Mouse (Mus musculus): ENCODE data around the gene Sncb. TPM values are rescaled to one million over a fixed set of nuclear protein-coding genes. Genes with fewer than 3 reads are reported as not detected.

The Sncb gene
- not detected for total RNA-seq (2018; cell fraction: chromatin; rRNA removed)
- total RNA-seq (2018; cell fraction: cytosol; rRNA removed): not detected
- not detected for total RNA-seq (2018; cell fraction: nucleus; rRNA removed)
- polyA plus RNA-seq (2018): not detected in 3 replicates

- H3K36me3 ChIP-seq (ENCODE audit: inconsistent target): no peaks in the 10 kb centered on the region
- H3K27ac ChIP-seq: no peak within 1 kb of the TSS
- H3K4me3 ChIP-seq (ENCODE audit: inconsistent target): no peak within 1 kb of the TSS
- 3% methylated on average over 35 of the region's 35 CpGs for WGBS (ENCODE audit: missing documents)
- no peaks in the 10 kb centered on the region for H3K79me2 ChIP-seq (ENCODE audit: inconsistent target)
Measured at GRCm38 (mm10) chr13:54766192-54766768, at the start of gene Sncb. Gene Sncb (minus strand): TSS chr13:54766595.

GRCm38 (mm10) chr13:54813381-54813780 is 47.0 kb upstream of the Sncb start:
- no peak overlapping the region for H3K27ac ChIP-seq
- no peaks in the 10 kb centered on the region for H3K36me3 ChIP-seq (ENCODE audit: inconsistent target)
- H3K79me2 ChIP-seq (ENCODE audit: inconsistent target): no peaks in the 10 kb centered on the region
- 68% methylated on average over 9 of the region's 9 CpGs for WGBS (ENCODE audit: missing documents)
- H3K4me3 ChIP-seq (ENCODE audit: inconsistent target): no peak overlapping the region

- WGBS (ENCODE audit: missing documents): 46% methylated on average over 7 of the region's 7 CpGs
- no peak overlapping the region for H3K4me3 ChIP-seq (ENCODE audit: inconsistent target)
- H3K79me2 ChIP-seq (ENCODE audit: inconsistent target): no peaks in the 10 kb centered on the region
- no peaks in the 10 kb centered on the region for H3K36me3 ChIP-seq (ENCODE audit: inconsistent target)
- no peak overlapping the region for H3K27ac ChIP-seq
Measured at GRCm38 (mm10) chr13:54811476-54811875, 45.1 kb upstream of the Sncb start.

GRCm38 (mm10) chr13:54808067-54808466 is 41.7 kb upstream of the Sncb start:
- Histone ChIP-seq H3K36me3 (ENCODE audit: inconsistent target) (no peaks in the 10 kb centered on the region), H3K79me2 (ENCODE audit: inconsistent target) (no peaks in the 10 kb centered on the region), H3K4me3 (ENCODE audit: inconsistent target) (no peak overlapping the region), H3K27ac (no peak overlapping the region)
- WGBS (ENCODE audit: missing documents): 77% methylated on average over 12 of the region's 12 CpGs

GRCm38 (mm10) chr13:54806434-54806976 is 40.1 kb upstream of the Sncb start:
- WGBS (ENCODE audit: missing documents): 53% methylated on average over 12 of the region's 13 CpGs
- Histone ChIP-seq H3K4me3 (ENCODE audit: inconsistent target) (no peak overlapping the region), H3K27ac (no peak overlapping the region), H3K36me3 (ENCODE audit: inconsistent target) (no peaks in the 10 kb centered on the region), H3K79me2 (ENCODE audit: inconsistent target) (no peaks in the 10 kb centered on the region)

GRCm38 (mm10) chr13:54805134-54805838 is 38.9 kb upstream of the Sncb start:
- no peaks in the 10 kb centered on the region for H3K79me2 ChIP-seq (ENCODE audit: inconsistent target)
- 52% methylated on average over 21 of the region's 21 CpGs for WGBS (ENCODE audit: missing documents)
- no peak overlapping the region for H3K27ac ChIP-seq
- H3K4me3 ChIP-seq (ENCODE audit: inconsistent target): no peak overlapping the region
- H3K36me3 ChIP-seq (ENCODE audit: inconsistent target): no peaks in the 10 kb centered on the region

- Histone ChIP-seq H3K4me3 (ENCODE audit: inconsistent target) (no peak overlapping the region), H3K27ac (no peak overlapping the region), H3K79me2 (ENCODE audit: inconsistent target) (no peaks in the 10 kb centered on the region), H3K36me3 (ENCODE audit: inconsistent target) (no peaks in the 10 kb centered on the region)
- WGBS (ENCODE audit: missing documents): 81% methylated on average over 6 of the region's 6 CpGs
Measured at GRCm38 (mm10) chr13:54803010-54803409, 36.6 kb upstream of the Sncb start.

- WGBS (ENCODE audit: missing documents): 78% methylated on average over 4 of the region's 4 CpGs
- no peak overlapping the region for H3K4me3 ChIP-seq (ENCODE audit: inconsistent target)
Measured at GRCm38 (mm10) chr13:54800206-54800605, 33.8 kb upstream of the Sncb start.

GRCm38 (mm10) chr13:54799701-54800100 is 33.3 kb upstream of the Sncb start:
- Histone ChIP-seq H3K4me3 (ENCODE audit: inconsistent target) (no peak overlapping the region), H3K36me3 (ENCODE audit: inconsistent target) (no peaks in the 10 kb centered on the region), H3K27ac (no peak overlapping the region), H3K79me2 (ENCODE audit: inconsistent target) (no peaks in the 10 kb centered on the region)
- WGBS (ENCODE audit: missing documents): 22% methylated on average over 9 of the region's 9 CpGs

More at GRCm38 (mm10) chr13:54800206-54800605, 33.8 kb upstream of the Sncb start:
- Histone ChIP-seq H3K79me2 (ENCODE audit: inconsistent target) (no peaks in the 10 kb centered on the region), H3K27ac (no peak overlapping the region), H3K36me3 (ENCODE audit: inconsistent target) (no peaks in the 10 kb centered on the region)

GRCm38 (mm10) chr13:54798740-54799139 is 32.3 kb upstream of the Sncb start:
- no peaks in the 10 kb centered on the region for H3K79me2 ChIP-seq (ENCODE audit: inconsistent target)
- no peak overlapping the region for H3K27ac ChIP-seq
- H3K36me3 ChIP-seq (ENCODE audit: inconsistent target): no peaks in the 10 kb centered on the region
- 88% methylated on average over 9 of the region's 10 CpGs for WGBS (ENCODE audit: missing documents)
- no peak overlapping the region for H3K4me3 ChIP-seq (ENCODE audit: inconsistent target)

- H3K36me3 ChIP-seq (ENCODE audit: inconsistent target): no peaks in the 10 kb centered on the region
- H3K79me2 ChIP-seq (ENCODE audit: inconsistent target): no peaks in the 10 kb centered on the region
- H3K4me3 ChIP-seq (ENCODE audit: inconsistent target): no peak overlapping the region
- no peak overlapping the region for H3K27ac ChIP-seq
- 74% methylated on average over 16 of the region's 16 CpGs for WGBS (ENCODE audit: missing documents)
Measured at GRCm38 (mm10) chr13:54797861-54798643, 31.7 kb upstream of the Sncb start.

GRCm38 (mm10) chr13:54797356-54797755 is 31.0 kb upstream of the Sncb start:
- Histone ChIP-seq H3K36me3 (ENCODE audit: inconsistent target) (no peaks in the 10 kb centered on the region), H3K27ac (no peak overlapping the region), H3K4me3 (ENCODE audit: inconsistent target) (no peak overlapping the region), H3K79me2 (ENCODE audit: inconsistent target) (no peaks in the 10 kb centered on the region)
- 55% methylated on average over 4 of the region's 4 CpGs for WGBS (ENCODE audit: missing documents)

GRCm38 (mm10) chr13:54794843-54795242 is 28.4 kb upstream of the Sncb start:
- no peaks in the 10 kb centered on the region for H3K36me3 ChIP-seq (ENCODE audit: inconsistent target)
- H3K4me3 ChIP-seq (ENCODE audit: inconsistent target): no peak overlapping the region
- no peak overlapping the region for H3K27ac ChIP-seq
- 69% methylated on average over 5 of the region's 5 CpGs for WGBS (ENCODE audit: missing documents)
- H3K79me2 ChIP-seq (ENCODE audit: inconsistent target): no peaks in the 10 kb centered on the region

GRCm38 (mm10) chr13:54794002-54794577 is 27.7 kb upstream of the Sncb start:
- Histone ChIP-seq H3K79me2 (ENCODE audit: inconsistent target) (no peaks in the 10 kb centered on the region), H3K36me3 (ENCODE audit: inconsistent target) (no peaks in the 10 kb centered on the region), H3K27ac (no peak overlapping the region), H3K4me3 (ENCODE audit: inconsistent target) (no peak overlapping the region)
- 93% methylated on average over 16 of the region's 16 CpGs for WGBS (ENCODE audit: missing documents)

Measured in macrophage (primary cell).